Mouse (Mus musculus) T-helper 2 cell (primary cell): ENCODE results near the gene Defb21.

Experiments used
- in situ Hi-C: fragments of 300-600 bp; cut with MboI, MseI; formaldehyde crosslinking; loops from one replicate; pipeline ENCODE4 v1.15.1; 2025; ENCODE audit warnings: high pct_unique_total_duplicates

Gene Defb21

DNA sequence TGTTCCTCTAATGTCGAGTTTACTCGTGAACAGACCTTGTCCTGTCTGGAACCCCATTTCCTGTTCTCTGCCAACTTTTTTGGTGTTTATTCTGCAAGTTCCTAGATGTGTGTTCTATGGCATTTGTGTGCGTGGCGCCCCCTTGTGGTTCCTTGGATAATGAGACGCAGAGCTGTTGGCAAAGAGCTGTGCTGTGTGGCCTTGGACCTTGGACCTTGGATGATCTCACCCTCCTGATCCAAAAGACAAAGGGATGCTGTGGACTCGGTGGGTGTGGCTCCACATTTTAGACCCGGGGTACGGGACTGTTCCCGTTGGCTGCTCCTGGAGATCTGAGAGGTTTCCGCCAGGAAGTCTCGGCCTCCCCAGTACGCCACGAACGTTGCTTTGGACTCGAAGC is 31.5 kb downstream of the Defb21 start, which contains the start of gene Defb36:
Gene Defb36, plus strand, starts transcription at position 271 of the 400 bp plus-strand sequence.
- in situ Hi-C loops = no loop called here

DNA sequence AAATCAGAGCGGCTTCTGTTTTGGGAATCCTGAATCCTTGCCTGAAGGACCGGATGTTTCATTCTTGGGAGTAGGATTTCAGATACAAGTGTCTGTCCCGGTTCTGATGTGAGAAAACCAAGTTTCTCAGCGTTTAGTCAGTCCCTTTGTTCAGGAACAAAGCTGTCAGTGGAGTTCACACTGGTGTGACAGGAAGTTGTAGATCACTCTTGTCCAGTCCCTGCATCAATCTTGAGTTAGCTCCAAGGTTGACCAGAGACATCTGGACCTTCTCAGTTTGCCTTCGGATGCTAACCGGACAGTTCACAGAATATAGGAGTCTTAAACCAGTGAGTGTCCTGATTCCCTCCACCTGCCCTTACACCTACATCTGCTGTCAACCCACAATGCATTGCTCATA is 35.2 kb downstream of the Defb21 start:
- in situ Hi-C loops = no loop called here

DNA sequence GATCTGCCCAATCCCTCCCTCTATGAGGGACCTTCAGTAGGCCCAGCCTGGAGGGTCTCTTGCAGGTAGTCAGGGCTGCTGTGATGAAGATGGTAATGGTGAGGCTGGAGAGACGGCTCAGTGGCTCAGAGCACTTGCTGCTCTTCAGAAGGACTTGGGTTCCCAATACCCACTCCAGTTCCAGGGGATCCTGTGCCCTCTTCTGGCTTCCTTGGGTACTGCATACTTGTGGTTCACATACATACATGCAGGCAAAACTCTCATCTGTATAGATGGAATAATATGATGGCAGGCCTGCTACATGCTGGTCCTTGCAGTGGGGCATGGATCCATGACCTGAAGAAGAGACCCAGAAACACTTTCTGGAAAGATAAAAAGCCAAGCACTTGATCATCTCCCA is 36.2 kb downstream of the Defb21 start:
- in situ Hi-C loops = no loop called here

DNA sequence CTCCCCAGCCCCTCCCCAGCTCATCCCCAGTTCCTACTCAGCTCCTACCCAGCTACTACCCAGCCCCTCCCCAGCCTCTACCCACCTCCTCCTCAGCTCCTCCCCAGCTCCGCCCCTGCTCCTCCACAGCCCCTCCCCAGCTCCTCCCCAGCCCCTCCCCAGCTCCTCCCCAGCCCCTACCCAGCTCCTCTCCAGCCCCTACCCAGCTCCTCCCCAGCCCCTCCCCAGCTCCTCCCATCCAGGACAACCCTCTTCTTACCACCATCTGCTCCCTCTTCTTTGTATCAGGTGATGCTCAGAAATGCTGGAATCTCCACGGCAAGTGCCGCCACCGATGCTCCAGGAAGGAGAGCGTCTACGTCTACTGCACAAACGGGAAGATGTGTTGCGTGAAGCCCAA is 39.6 kb downstream of the Defb21 start:
- in situ Hi-C loops = no loop called here

DNA sequence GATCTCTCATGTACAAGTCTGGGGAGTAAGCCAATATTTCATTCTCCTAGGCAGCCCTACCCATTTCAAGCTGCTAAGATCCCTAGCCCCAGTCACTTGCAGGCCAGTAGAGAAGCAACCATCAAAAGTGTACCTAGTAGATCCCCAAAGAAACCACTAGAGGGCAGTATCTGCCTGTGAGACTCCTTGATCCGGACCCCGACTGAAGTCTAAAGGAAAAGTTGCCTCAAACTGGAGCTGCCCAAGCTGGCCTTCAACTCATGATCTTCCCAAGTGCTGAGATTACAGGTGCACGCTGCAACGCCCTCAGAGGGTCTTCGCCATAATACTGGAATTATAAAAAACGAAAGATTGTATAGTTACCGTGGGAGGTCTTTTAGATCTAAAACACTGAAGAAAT is 43.0 kb downstream of the Defb21 start:
- in situ Hi-C loops = no loop called here

DNA sequence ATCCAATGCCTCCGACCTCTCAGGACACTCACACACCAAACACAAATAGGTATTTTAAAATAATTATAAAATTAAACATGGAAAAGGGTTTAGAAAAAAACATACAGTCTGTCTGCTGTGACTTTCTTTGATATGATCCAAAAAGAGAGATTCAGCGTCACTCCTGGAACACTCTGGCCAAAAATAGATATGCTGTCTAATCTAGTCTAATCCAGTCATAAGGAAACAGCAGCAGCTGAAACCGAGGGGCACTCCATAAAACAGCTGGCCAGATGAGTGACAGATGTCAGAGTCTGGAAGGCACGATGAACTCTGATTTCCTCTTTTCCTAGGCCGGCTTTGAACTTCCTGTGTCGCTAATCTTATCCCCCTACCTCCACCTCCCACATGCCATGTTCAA is 43.9 kb downstream of the Defb21 start:
- in situ Hi-C loops = no loop called here

DNA sequence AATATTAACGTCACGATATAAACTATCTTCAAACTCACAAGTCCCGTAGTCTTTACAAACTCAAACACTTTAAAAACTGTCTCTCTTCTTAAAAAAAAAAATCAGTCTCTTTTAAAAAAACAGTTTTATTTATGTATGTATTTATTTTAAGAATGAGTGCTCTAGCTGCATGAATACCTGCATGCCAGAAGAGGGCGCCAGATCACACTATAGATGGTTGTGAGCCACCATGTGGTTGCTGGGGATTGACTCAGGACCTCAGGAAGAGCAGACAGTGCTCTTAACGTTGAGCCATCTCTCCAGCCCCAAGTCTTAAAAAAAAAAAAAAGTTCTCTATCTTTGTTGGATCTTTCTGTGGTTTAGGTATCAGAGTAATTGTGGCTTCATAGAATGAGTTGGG is 44.8 kb downstream of the Defb21 start:
- in situ Hi-C loops = no loop called here

DNA sequence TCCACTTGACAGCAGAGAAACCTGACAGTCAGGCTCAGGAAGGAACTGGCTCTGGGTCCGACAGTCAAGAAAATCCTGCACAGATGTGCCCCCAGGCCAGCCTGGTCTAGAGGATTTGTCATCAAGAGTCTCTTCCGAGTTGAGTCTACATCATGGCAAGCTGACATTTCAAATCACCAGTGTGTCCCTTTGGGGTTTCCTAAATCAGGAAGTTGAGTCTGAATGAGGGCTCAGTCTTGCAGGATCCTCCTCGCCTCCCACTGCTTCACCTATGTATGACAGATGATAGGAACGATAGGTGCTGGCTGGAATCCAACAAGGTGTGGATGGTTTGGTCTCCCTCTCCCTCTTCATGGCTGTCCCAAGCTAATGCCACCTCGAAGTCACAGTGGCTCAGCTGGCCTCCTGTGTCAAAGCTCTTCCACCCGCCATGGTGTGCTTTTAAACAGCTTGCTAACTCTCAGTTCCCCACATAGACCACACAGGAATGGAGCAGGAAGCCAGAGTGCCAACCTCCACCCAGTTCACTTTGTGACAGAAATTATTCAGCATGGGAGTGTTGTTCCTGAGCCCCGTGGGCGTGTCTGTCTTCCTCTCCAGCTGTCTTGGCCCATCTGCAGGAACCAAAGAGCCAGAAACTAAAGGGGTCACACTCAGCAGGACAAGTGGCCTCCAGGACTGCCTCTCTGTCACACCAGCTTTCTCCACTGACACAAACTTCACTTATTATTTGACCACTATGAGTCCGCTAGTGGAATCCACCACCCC is 48.0 kb downstream of the Defb21 start:
- in situ Hi-C loops = loop anchor here (5.0 kb wide), 1 partner anchor 37 kb away; no protein-coding TSS in a partner anchor

DNA sequence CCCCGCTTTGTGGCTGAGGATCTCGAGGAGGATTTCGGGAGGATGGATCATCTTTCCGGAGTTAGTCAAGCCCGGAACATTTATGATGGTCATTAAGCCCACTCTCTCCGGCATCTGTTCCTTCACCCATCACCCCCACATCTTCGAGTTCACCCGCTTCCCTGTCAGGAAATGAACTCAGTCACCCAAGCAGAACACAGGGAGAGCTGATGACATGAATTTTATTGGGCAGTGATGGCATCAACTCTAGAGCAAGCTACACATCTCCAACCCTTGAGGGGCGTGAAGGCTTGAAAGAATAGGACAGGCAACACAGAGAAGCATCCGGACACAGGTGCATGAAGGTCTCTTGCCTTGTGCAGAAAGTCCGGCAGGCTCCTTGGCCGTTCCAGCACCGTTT is 49.6 kb downstream of the Defb21 start:
- in situ Hi-C loops = loop anchor here (5.0 kb wide), 1 partner anchor 35 kb away; no protein-coding TSS in a partner anchor

DNA sequence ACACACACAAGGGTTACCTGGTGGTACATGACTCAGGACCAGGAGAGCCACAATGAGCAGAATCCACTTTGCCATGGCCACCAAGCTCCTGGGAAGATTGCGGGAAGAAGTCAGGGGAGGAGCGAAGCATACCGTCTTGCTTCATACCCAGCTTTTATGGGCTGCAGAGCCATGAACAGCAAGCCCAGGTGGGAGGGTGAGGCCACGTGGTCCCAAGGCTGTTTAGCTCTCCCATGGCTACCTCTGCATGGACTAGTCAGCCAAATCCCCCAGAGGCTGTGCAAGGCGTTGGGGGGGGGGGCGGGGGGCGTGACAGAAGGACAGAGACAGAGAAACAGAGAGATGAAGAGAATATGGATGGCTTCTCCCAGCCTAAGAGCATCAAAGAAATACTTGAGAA is 50.4 kb downstream of the Defb21 start, which contains the start of gene Defb25:
Gene Defb25, minus strand, starts transcription at position 101 of the 400 bp plus-strand sequence.
- in situ Hi-C loops = loop anchor here (5.0 kb wide), 1 partner anchor 34 kb away; no protein-coding TSS in a partner anchor
